Mouse (Mus musculus) neural tube, embryonic 15.5 days (tissue): ENCODE results near the gene Nup210l. TPM values are rescaled to one million over a fixed set of nuclear protein-coding genes. Genes with fewer than 3 reads are reported as not detected.

Experiments
- ATAC-seq: fragments of 200-750 bp; cut with Nextera tagmentation; 2 replicates; pipeline ENCODE4 v1.8.0; 2017; ENCODE audit warnings: mild to moderate bottlenecking, moderate TSS enrichment, moderate library complexity; ENCODE audit not compliant: low FRiP score
- H3K27ac ChIP-seq: fragments of 300-500 bp; sonication (generic); replicated peaks from 2 replicates; pipeline ENCODE4 v1.5.1; 2015; ENCODE audit warnings: mild to moderate bottlenecking, inconsistent platforms
- H3K27me3 ChIP-seq: fragments of 300-500 bp; sonication (generic); replicated peaks from 2 replicates; pipeline ENCODE4 v1.6.1; 2015; ENCODE audit warnings: inconsistent platforms
- H3K36me3 ChIP-seq: fragments of 300-500 bp; sonication (generic); 2 replicates; pipeline ENCODE4 v1.6.1; 2015; ENCODE audit warnings: inconsistent platforms
- H3K4me1 ChIP-seq: fragments of 300-500 bp; sonication (generic); 2 replicates; pipeline ENCODE4 v1.6.1; 2015; ENCODE audit warnings: inconsistent platforms
- H3K4me2 ChIP-seq: fragments of 300-500 bp; sonication (generic); 2 replicates; pipeline ENCODE4 v1.6.1; 2015; ENCODE audit warnings: inconsistent platforms, mild to moderate bottlenecking, moderate library complexity
- H3K4me3 ChIP-seq: fragments of 300-500 bp; sonication (generic); replicated peaks from 2 replicates; pipeline ENCODE4 v1.5.1; 2015; ENCODE audit warnings: mild to moderate bottlenecking, inconsistent platforms
- H3K9ac ChIP-seq: fragments of 300-500 bp; sonication (generic); replicated peaks from 2 replicates; pipeline ENCODE4 v1.6.1; 2015; ENCODE audit warnings: mild to moderate bottlenecking, inconsistent platforms
- H3K9me3 ChIP-seq: fragments of 300-500 bp; sonication (generic); replicated peaks from 2 replicates; pipeline ENCODE4 v1.6.1; 2016; ENCODE audit warnings: inconsistent platforms
- WGBS: fragments of 180-500 bp; shearing (Covaris S2); methylation state at CpG from one replicate; pipeline ENCODE4 v1.1.7; 2015; ENCODE audit warnings: mixed read lengths; 5-methylcytosine and 5-hydroxymethylcytosine counted together
- polyA plus RNA-seq: library from polyadenylated mRNA; unstranded; fragments of >200 nt; fragmentation: Nextera tagmentation; extraction: Ambion mirVana; gene quantifications from 2 replicates; pipeline ENCODE4 v1.2.1, GENCODE M21; 2015

Gene Nup210l
- polyA plus RNA-seq, 1 experiment from 2014 or later: 0.09 TPM

DNA sequence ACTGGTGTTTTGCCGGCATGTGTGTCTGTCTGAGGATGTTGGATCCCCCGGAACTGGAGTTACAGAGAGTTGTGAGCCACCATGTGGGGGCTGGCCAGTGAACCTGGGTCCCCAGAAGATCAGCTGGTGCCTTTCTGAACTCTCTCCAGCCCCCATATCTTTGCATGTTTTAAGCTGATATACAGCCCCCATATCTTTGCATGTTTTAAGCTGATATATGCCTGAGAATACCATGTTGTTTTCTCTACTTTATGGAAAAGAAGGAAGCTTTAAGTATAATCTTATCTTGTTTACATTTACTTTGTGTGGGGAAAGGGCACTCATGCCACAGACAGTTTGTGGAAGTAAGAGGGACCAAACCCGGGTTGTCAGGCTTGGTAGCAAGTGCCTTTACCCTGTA is 75.6 kb downstream of the Nup210l start:
- no peak overlapping the region for H3K9ac ChIP-seq

GRCm38 (mm10) chr3:90183581-90183980 is 79.6 kb downstream of the Nup210l start:
- Histone ChIP-seq H3K4me3 (no peak overlapping the region), H3K36me3 (no peaks in the 10 kb centered on the region), H3K4me2 (no peak overlapping the region), H3K27me3 (no peaks in the 10 kb centered on the region), H3K9ac (no peak overlapping the region), H3K27ac (no peak overlapping the region), H3K4me1 (no peaks in the 10 kb centered on the region), H3K9me3 (no peaks in the 10 kb centered on the region)
- WGBS: 68% methylated on average over 3 of the region's 3 CpGs
- ATAC-seq: no peak

More for the DNA sequence above, 75.6 kb downstream of the Nup210l start:
- Histone ChIP-seq H3K4me2 (no peak overlapping the region), H3K27me3 (no peaks in the 10 kb centered on the region), H3K36me3 (no peaks in the 10 kb centered on the region), H3K4me1 (no peaks in the 10 kb centered on the region), H3K4me3 (no peak overlapping the region), H3K9me3 (no peaks in the 10 kb centered on the region), H3K27ac (no peak overlapping the region)
- 84% methylated on average over 3 of the region's 3 CpGs for WGBS
- ATAC-seq: no peak

- H3K4me1 ChIP-seq: no peaks in the 10 kb centered on the region
- no peaks in the 10 kb centered on the region for H3K27me3 ChIP-seq
- no peak overlapping the region for H3K9ac ChIP-seq
- no peak for ATAC-seq
- H3K9me3 ChIP-seq: no peaks in the 10 kb centered on the region
- H3K4me3 ChIP-seq: no peak overlapping the region
- 78% methylated on average over 11 of the region's 11 CpGs for WGBS
- no peaks in the 10 kb centered on the region for H3K36me3 ChIP-seq
- no peak overlapping the region for H3K4me2 ChIP-seq
- H3K27ac ChIP-seq: no peak overlapping the region
Observed at GRCm38 (mm10) chr3:90190859-90191510, 87.1 kb downstream of the Nup210l start.

DNA sequence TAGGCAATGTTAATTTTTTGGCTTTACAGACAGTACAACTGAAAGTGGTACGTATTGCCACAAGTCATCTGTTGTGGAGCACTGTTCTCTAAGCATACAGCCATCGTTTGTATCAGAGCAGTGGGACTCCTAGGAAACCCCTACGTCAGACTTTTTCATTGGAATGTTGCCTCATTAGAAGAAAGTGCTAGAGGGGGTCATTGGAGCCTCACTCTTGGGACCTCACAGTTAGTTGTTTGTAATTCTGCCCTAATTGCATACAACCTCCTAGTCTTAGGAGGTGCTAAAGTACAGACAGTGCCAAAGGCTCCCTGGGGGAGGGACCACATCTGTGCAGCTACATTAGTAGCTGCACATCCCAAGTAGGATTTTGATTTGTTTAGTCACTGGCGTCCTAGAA is 90.8 kb downstream of the Nup210l start:
- no peaks in the 10 kb centered on the region for H3K36me3 ChIP-seq
- H3K4me2 ChIP-seq: no peak overlapping the region
- no peak overlapping the region for H3K4me3 ChIP-seq
- no peak for ATAC-seq
- no peak overlapping the region for H3K9ac ChIP-seq
- H3K9me3 ChIP-seq: no peaks in the 10 kb centered on the region
- no peak overlapping the region for H3K27ac ChIP-seq
- no peaks in the 10 kb centered on the region for H3K27me3 ChIP-seq
- 50% methylated on average over 4 of the region's 4 CpGs for WGBS
- H3K4me1 ChIP-seq: no peaks in the 10 kb centered on the region

- Histone ChIP-seq H3K27ac (no peak overlapping the region), H3K36me3 (no peaks in the 10 kb centered on the region), H3K27me3 (no peaks in the 10 kb centered on the region), H3K4me1 (no peaks in the 10 kb centered on the region), H3K9me3 (no peaks in the 10 kb centered on the region), H3K9ac (no peak overlapping the region), H3K4me3 (no peak overlapping the region), H3K4me2 (no peak overlapping the region)
- WGBS: 71% methylated on average over 1 of the region's 1 CpGs
- no peak for ATAC-seq
Observed at GRCm38 (mm10) chr3:90195644-90196043, 91.7 kb downstream of the Nup210l start.

DNA sequence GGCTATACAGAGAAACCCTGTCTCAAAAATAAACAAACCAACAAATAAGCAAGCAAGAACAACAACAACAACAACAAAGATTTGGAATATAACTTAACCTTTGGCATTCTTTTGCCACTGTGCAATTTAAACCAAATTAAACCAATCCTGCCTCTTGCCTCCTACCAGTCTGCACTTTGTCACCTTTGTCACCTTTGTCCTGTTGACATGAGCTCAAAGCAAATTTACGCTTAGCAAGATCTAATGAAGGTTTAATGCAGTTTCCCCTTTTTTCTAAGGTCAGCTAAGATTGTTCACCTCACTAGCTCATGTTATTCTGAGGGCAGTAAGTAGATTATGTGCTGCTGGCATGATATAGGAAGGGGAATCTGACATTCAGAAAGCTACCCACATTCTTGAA is 93.6 kb downstream of the Nup210l start:
- no peak for ATAC-seq
- Histone ChIP-seq H3K4me1 (no peaks in the 10 kb centered on the region), H3K27me3 (no peaks in the 10 kb centered on the region), H3K4me3 (no peak overlapping the region), H3K9me3 (no peaks in the 10 kb centered on the region), H3K4me2 (no peak overlapping the region), H3K36me3 (no peaks in the 10 kb centered on the region), H3K27ac (no peak overlapping the region), H3K9ac (no peak overlapping the region)
- WGBS: 90% methylated on average over 1 of the region's 1 CpGs

DNA sequence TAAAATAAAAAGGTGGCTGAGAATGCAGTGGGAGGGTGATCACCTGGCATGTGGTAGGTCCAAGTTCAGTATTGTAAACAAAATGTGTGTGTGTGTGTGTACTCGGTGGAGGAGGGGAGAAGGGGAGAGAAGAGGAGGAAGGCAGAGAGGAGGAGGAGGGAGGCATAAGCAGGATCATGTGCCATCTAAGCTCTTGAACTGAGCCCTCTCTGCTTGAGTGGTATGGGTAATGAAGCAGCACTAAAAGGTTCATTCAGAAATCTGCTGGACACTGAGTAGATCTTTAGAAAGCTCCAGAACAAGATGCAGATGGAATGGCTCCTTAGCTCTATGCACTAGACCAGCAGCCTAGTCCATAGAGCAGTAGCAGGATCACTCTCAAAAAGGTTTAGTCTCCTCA is 99.0 kb downstream of the Nup210l start:
- H3K4me3 ChIP-seq: no peak overlapping the region
- WGBS: 61% methylated on average over 1 of the region's 1 CpGs
- ATAC-seq: no peak

GRCm38 (mm10) chr3:90203619-90204018 is 99.7 kb downstream of the Nup210l start:
- H3K9me3 ChIP-seq: no peaks in the 10 kb centered on the region
- ATAC-seq: no peak
- no peak overlapping the region for H3K4me2 ChIP-seq
- no peak overlapping the region for H3K9ac ChIP-seq
- no peaks in the 10 kb centered on the region for H3K4me1 ChIP-seq
- 80% methylated on average over 5 of the region's 5 CpGs for WGBS
- no peak overlapping the region for H3K4me3 ChIP-seq
- H3K27ac ChIP-seq: no peak overlapping the region
- H3K27me3 ChIP-seq: no peaks in the 10 kb centered on the region
- H3K36me3 ChIP-seq: peaks cover 11% of the 10 kb centered on the region

More for the DNA sequence above, 99.0 kb downstream of the Nup210l start:
- no peak overlapping the region for H3K27ac ChIP-seq
- no peak overlapping the region for H3K4me2 ChIP-seq
- H3K27me3 ChIP-seq: no peaks in the 10 kb centered on the region
- no peaks in the 10 kb centered on the region for H3K4me1 ChIP-seq
- H3K36me3 ChIP-seq: peaks cover 4% of the 10 kb centered on the region
- no peaks in the 10 kb centered on the region for H3K9me3 ChIP-seq
- no peak overlapping the region for H3K9ac ChIP-seq

GRCm38 (mm10) chr3:90204582-90204981 is 100.7 kb downstream of the Nup210l start:
- H3K4me3 ChIP-seq: no peak overlapping the region
- peaks cover 3% of the 10 kb centered on the region; the same call in 1 of the 2 replicates for H3K4me1 ChIP-seq
- H3K9me3 ChIP-seq: no peaks in the 10 kb centered on the region
- ATAC-seq: no peak
- no peaks in the 10 kb centered on the region for H3K27me3 ChIP-seq
- peaks cover 21% of the 10 kb centered on the region for H3K36me3 ChIP-seq
- H3K9ac ChIP-seq: no peak overlapping the region
- WGBS: 97% methylated on average over 2 of the region's 2 CpGs
- no peak overlapping the region for H3K27ac ChIP-seq
- H3K4me2 ChIP-seq: no peak overlapping the region

- no peak overlapping the region for H3K4me3 ChIP-seq
- no peak overlapping the region for H3K4me2 ChIP-seq
- 90% methylated on average over 2 of the region's 2 CpGs for WGBS
- H3K9me3 ChIP-seq: no peaks in the 10 kb centered on the region
- H3K27ac ChIP-seq: no peak overlapping the region
- H3K36me3 ChIP-seq: peaks cover 43% of the 10 kb centered on the region
- no peak overlapping the region for H3K9ac ChIP-seq
- ATAC-seq: no peak
- no peaks in the 10 kb centered on the region for H3K27me3 ChIP-seq
- peaks cover 26% of the 10 kb centered on the region for H3K4me1 ChIP-seq
Observed at GRCm38 (mm10) chr3:90208662-90209061, 104.7 kb downstream of the Nup210l start.

GRCm38 (mm10) chr3:90209908-90210566 is 106.1 kb downstream of the Nup210l start:
- Histone ChIP-seq H3K27ac (no peak overlapping the region), H3K9me3 (no peaks in the 10 kb centered on the region), H3K4me2 (no peak overlapping the region), H3K9ac (no peak overlapping the region), H3K4me3 (no peak overlapping the region), H3K36me3 (peaks cover 43% of the 10 kb centered on the region), H3K27me3 (no peaks in the 10 kb centered on the region), H3K4me1 (peaks cover 35% of the 10 kb centered on the region)
- ATAC-seq: no peak
- 94% methylated on average over 5 of the region's 5 CpGs for WGBS
